Mouse (Mus musculus): ENCODE measurements at regions not wholly inside any gene's neighbourhood (a gene's known extent, or its start where the extent isn't known, plus 50 kb on each side); places are given as distances from the start of the nearest gene placed in this dataset.
A peak's percentile ranks its signal among the peaks of the same experiment; 100 is the strongest.

DNA sequence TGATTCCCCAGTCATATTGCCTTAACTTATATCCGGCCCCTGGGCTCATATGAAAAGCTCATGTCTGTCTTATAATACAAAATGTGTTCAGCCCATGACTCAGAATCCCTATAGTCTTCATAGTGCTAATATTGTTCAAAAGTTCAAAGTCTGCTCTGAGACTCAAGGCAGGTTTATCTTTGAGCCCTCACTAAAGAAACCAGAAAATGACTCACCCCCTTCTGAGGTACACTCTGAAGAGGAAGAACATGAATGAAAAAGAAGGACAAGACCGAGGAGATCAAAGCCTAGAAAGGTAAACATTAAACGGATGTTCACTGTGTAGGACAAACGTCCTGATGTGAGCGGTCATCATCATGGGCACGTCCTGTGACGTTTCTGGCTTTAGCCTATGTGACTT is 145.1 kb upstream of the Id4 start:
- 87% methylated on average over 7 of the region's 7 CpGs for WGBS
- ATAC-seq (ENCODE audit: low read depth) (no peak), DNase-seq (ENCODE audit: low spot score) (no peak)
- no peak overlapping the region for H3K4me2 ChIP-seq (ENCODE audit: low read depth, low read length)
- H3K27ac ChIP-seq (replicated peaks; ENCODE audit: low read depth, low read length) = no peak overlapping the region
- no peaks in the 10 kb centered on the region for H3K9me3 ChIP-seq (ENCODE audit: control insufficient read depth, low read length)
- no peaks in the 10 kb centered on the region for H3K4me1 ChIP-seq (ENCODE audit: control insufficient read depth, insufficient read depth, low read length)
- no peak overlapping the region for H3K9ac ChIP-seq (ENCODE audit: low read depth, low read length)
- H3K4me3 ChIP-seq (ENCODE audit: low read depth, low read length) = no peak overlapping the region
- H3K27me3 ChIP-seq (replicated peaks; ENCODE audit: control insufficient read depth, insufficient read depth, low read length) = no peaks in the 10 kb centered on the region
- no peaks in the 10 kb centered on the region for H3K36me3 ChIP-seq (ENCODE audit: control insufficient read depth, insufficient read depth, low read length)

- no peak overlapping the region for H3K4me3 ChIP-seq (ENCODE audit: low read depth, low read length)
- WGBS = 65% methylated on average over 6 of the region's 6 CpGs
Observed at GRCm38 (mm10) chr13:48126582-48126981, 134.4 kb upstream of the Id4 start.

GRCm38 (mm10) chr13:48130724-48131123 is 130.3 kb upstream of the Id4 start:
- ATAC-seq (ENCODE audit: low read depth) = peak; percentile 89
- Histone ChIP-seq H3K4me1 (ENCODE audit: control insufficient read depth, insufficient read depth, low read length) (peaks cover 24% of the 10 kb centered on the region), H3K9me3 (ENCODE audit: control insufficient read depth, low read length) (no peaks in the 10 kb centered on the region), H3K4me3 (ENCODE audit: low read depth, low read length) (peak overlapping the region; percentile 28), H3K4me2 (ENCODE audit: low read depth, low read length) (peak overlapping the region; percentile 56), H3K27me3 (replicated peaks; ENCODE audit: control insufficient read depth, insufficient read depth, low read length) (no peaks in the 10 kb centered on the region), H3K36me3 (ENCODE audit: control insufficient read depth, insufficient read depth, low read length) (no peaks in the 10 kb centered on the region), H3K9ac (ENCODE audit: low read depth, low read length) (peak overlapping the region; percentile 51), H3K27ac (replicated peaks; ENCODE audit: low read depth, low read length) (peak overlapping the region; percentile 59)
- WGBS = 1% methylated on average over 17 of the region's 17 CpGs
- peak; percentile 90 for DNase-seq (ENCODE audit: low spot score)

More at GRCm38 (mm10) chr13:48126582-48126981, 134.4 kb upstream of the Id4 start:
- H3K27ac ChIP-seq (replicated peaks; ENCODE audit: low read depth, low read length) = no peak overlapping the region
- no peak overlapping the region for H3K4me2 ChIP-seq (ENCODE audit: low read depth, low read length)
- H3K4me1 ChIP-seq (ENCODE audit: control insufficient read depth, insufficient read depth, low read length) = peaks cover 20% of the 10 kb centered on the region
- ATAC-seq (ENCODE audit: low read depth) (no peak), DNase-seq (ENCODE audit: low spot score) (no peak)
- H3K36me3 ChIP-seq (ENCODE audit: control insufficient read depth, insufficient read depth, low read length) = no peaks in the 10 kb centered on the region
- no peaks in the 10 kb centered on the region for H3K9me3 ChIP-seq (ENCODE audit: control insufficient read depth, low read length)
- H3K9ac ChIP-seq (ENCODE audit: low read depth, low read length) = no peak overlapping the region
- H3K27me3 ChIP-seq (replicated peaks; ENCODE audit: control insufficient read depth, insufficient read depth, low read length) = no peaks in the 10 kb centered on the region

DNA sequence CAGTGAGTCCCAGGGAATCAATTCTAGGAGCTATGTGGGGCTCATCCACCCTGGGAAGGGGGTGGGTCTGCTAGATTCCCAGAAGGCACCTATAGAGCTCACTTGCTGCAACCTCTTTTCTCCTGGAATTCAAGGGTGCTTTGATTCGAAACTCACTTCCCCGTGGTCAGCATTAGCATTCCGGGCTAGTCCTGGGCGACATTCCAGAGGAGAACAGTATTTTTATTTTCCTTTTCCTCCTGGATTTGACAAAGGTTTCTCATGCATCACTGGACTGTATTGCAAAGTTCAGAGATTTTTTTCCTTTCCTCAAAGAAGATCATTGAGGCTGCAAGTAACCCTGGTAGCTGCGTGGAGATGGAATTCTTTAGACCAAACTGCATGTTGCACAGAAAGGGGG is 129.3 kb upstream of the Id4 start:
- peak; percentile 29 for DNase-seq (ENCODE audit: low spot score)
- WGBS = 22% methylated on average over 5 of the region's 5 CpGs
- peak overlapping the region; percentile 59 for H3K27ac ChIP-seq (replicated peaks; ENCODE audit: low read depth, low read length)
- no peaks in the 10 kb centered on the region for H3K36me3 ChIP-seq (ENCODE audit: control insufficient read depth, insufficient read depth, low read length)
- no peaks in the 10 kb centered on the region for H3K27me3 ChIP-seq (replicated peaks; ENCODE audit: control insufficient read depth, insufficient read depth, low read length)
- H3K9ac ChIP-seq (ENCODE audit: low read depth, low read length) = no peak overlapping the region
- ATAC-seq (ENCODE audit: low read depth) = no peak
- no peak overlapping the region for H3K4me3 ChIP-seq (ENCODE audit: low read depth, low read length)
- H3K4me2 ChIP-seq (ENCODE audit: low read depth, low read length) = no peak overlapping the region
- peaks cover 24% of the 10 kb centered on the region for H3K4me1 ChIP-seq (ENCODE audit: control insufficient read depth, insufficient read depth, low read length)
- H3K9me3 ChIP-seq (ENCODE audit: control insufficient read depth, low read length) = no peaks in the 10 kb centered on the region

GRCm38 (mm10) chr13:48145976-48146375 is 115.1 kb upstream of the Id4 start:
- no peak overlapping the region for H3K4me2 ChIP-seq (ENCODE audit: low read depth, low read length)
- no peaks in the 10 kb centered on the region for H3K4me1 ChIP-seq (ENCODE audit: control insufficient read depth, insufficient read depth, low read length)
- H3K9me3 ChIP-seq (ENCODE audit: control insufficient read depth, low read length) = no peaks in the 10 kb centered on the region
- H3K4me3 ChIP-seq (ENCODE audit: low read depth, low read length) = no peak overlapping the region
- no peak overlapping the region for H3K9ac ChIP-seq (ENCODE audit: low read depth, low read length)
- H3K27ac ChIP-seq (replicated peaks; ENCODE audit: low read depth, low read length) = no peak overlapping the region
- 89% methylated on average over 5 of the region's 5 CpGs for WGBS
- no peaks in the 10 kb centered on the region for H3K27me3 ChIP-seq (replicated peaks; ENCODE audit: control insufficient read depth, insufficient read depth, low read length)
- no peak for ATAC-seq (ENCODE audit: low read depth)
- no peak for DNase-seq (ENCODE audit: low spot score)
- H3K36me3 ChIP-seq (ENCODE audit: control insufficient read depth, insufficient read depth, low read length) = no peaks in the 10 kb centered on the region

- WGBS = 84% methylated on average over 7 of the region's 7 CpGs
- no peak for ATAC-seq (ENCODE audit: low read depth)
- Histone ChIP-seq H3K9me3 (ENCODE audit: control insufficient read depth, low read length) (no peaks in the 10 kb centered on the region), H3K27me3 (replicated peaks; ENCODE audit: control insufficient read depth, insufficient read depth, low read length) (no peaks in the 10 kb centered on the region), H3K4me3 (ENCODE audit: low read depth, low read length) (no peak overlapping the region), H3K9ac (ENCODE audit: low read depth, low read length) (no peak overlapping the region), H3K4me1 (ENCODE audit: control insufficient read depth, insufficient read depth, low read length) (no peaks in the 10 kb centered on the region), H3K36me3 (ENCODE audit: control insufficient read depth, insufficient read depth, low read length) (no peaks in the 10 kb centered on the region), H3K27ac (replicated peaks; ENCODE audit: low read depth, low read length) (no peak overlapping the region), H3K4me2 (ENCODE audit: low read depth, low read length) (no peak overlapping the region)
- DNase-seq (ENCODE audit: low spot score) = no peak
Observed at GRCm38 (mm10) chr13:48147061-48147460, 114.0 kb upstream of the Id4 start.

GRCm38 (mm10) chr13:48153248-48153647 is 107.8 kb upstream of the Id4 start:
- no peaks in the 10 kb centered on the region for H3K4me1 ChIP-seq (ENCODE audit: control insufficient read depth, insufficient read depth, low read length)
- H3K4me3 ChIP-seq (ENCODE audit: low read depth, low read length) = no peak overlapping the region
- H3K4me2 ChIP-seq (ENCODE audit: low read depth, low read length) = no peak overlapping the region
- H3K9ac ChIP-seq (ENCODE audit: low read depth, low read length) = no peak overlapping the region
- no peaks in the 10 kb centered on the region for H3K9me3 ChIP-seq (ENCODE audit: control insufficient read depth, low read length)
- ATAC-seq (ENCODE audit: low read depth) (no peak), DNase-seq (ENCODE audit: low spot score) (no peak)
- WGBS = 78% methylated on average over 7 of the region's 7 CpGs
- no peak overlapping the region for H3K27ac ChIP-seq (replicated peaks; ENCODE audit: low read depth, low read length)
- H3K36me3 ChIP-seq (ENCODE audit: control insufficient read depth, insufficient read depth, low read length) = no peaks in the 10 kb centered on the region
- H3K27me3 ChIP-seq (replicated peaks; ENCODE audit: control insufficient read depth, insufficient read depth, low read length) = no peaks in the 10 kb centered on the region

- Histone ChIP-seq H3K4me1 (ENCODE audit: control insufficient read depth, insufficient read depth, low read length) (peaks cover 4% of the 10 kb centered on the region; the same call in 1 of the 2 replicates), H3K4me2 (ENCODE audit: low read depth, low read length) (no peak overlapping the region), H3K4me3 (ENCODE audit: low read depth, low read length) (no peak overlapping the region), H3K27ac (replicated peaks; ENCODE audit: low read depth, low read length) (no peak overlapping the region), H3K9me3 (ENCODE audit: control insufficient read depth, low read length) (no peaks in the 10 kb centered on the region), H3K9ac (ENCODE audit: low read depth, low read length) (no peak overlapping the region), H3K36me3 (ENCODE audit: control insufficient read depth, insufficient read depth, low read length) (no peaks in the 10 kb centered on the region), H3K27me3 (replicated peaks; ENCODE audit: control insufficient read depth, insufficient read depth, low read length) (no peaks in the 10 kb centered on the region)
- 61% methylated on average over 7 of the region's 7 CpGs for WGBS
- ATAC-seq (ENCODE audit: low read depth) (no peak), DNase-seq (ENCODE audit: low spot score) (no peak)
Observed at GRCm38 (mm10) chr13:48153684-48154413, 107.2 kb upstream of the Id4 start.
